ENCODE assay signal across 10 mouse cellular contexts in the genomic region with DNA sequence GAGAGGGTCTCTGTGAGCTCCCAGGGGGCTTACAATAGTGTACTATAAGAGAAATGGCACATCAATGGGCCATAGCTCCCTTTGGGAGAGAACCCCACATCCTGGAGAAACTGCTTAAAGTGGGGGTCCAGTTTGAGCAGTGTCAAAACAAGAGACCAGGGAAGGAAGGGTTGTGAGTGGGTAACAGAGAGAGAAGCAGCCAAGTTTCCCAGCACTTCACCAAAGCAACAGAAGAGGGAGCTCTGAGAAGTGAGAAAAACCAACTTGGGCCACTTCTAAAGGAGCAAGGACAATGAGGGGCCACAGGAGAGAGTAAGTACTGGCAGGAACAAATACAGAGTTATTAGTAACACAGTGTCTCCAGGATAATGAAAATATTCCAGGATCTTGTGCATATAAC. TPM values are rescaled to one million over a fixed set of nuclear protein-coding genes. Genes with fewer than 3 reads are reported as not detected.
A peak's percentile ranks its signal among the peaks of the same experiment; 100 is the strongest.
DNase-seq lines count a peak whose midpoint lies in the region; ATAC-seq and TF ChIP-seq lines count a peak whose summit lies in the region.
"Had no signal": no experiment of that assay in that cellular context is flagged by ENCODE, and none has a peak within 500 bp of the region (broad histone marks: within the 10 kb centered on the region; RNA-seq: fewer than 3 reads in every experiment).

No protein-coding gene starts in this region.

- ATAC-seq in kidney, embryonic 15.5 days (replicated peaks; ENCODE audit: low FRiP score), result no peak
- ATAC-seq in lung, embryonic 14.5 days (ENCODE audit: insufficient read depth), result no peak
- ATAC-seq: forebrain, embryonic 13.5 days had no signal

- peak; percentile 22 for DNase-seq in kidney, adult 18-20 months
- DNase-seq in ES-E14 (ENCODE audit: low read depth, low spot score), result peak; percentile 12
- DNase-seq in adrenal gland, postnatal 36 days, result peak; percentile 13 to 56
- peak; percentile 54 for DNase-seq in lung, embryonic 14.5 days
- DNase-seq in urinary bladder, postnatal 10 days (ENCODE audit: low spot score), result no peak
- no peak for DNase-seq in right cerebral cortex, postnatal 25 days
- DNase-seq in limb, embryonic 10.5 days (ENCODE audit: low spot score), result no peak

- H3K9ac ChIP-seq in kidney, embryonic 15.5 days, result no peak overlapping the region
- H3K9ac ChIP-seq in ES-E14 (ENCODE audit: insufficient read depth, low read depth, low read length, poor library complexity, severe bottlenecking), result no peak overlapping the region
- no peak overlapping the region for H3K9ac ChIP-seq in lung, embryonic 14.5 days
- H3K9ac ChIP-seq: forebrain, embryonic 13.5 days had no signal

- no peaks in the 10 kb centered on the region for H3K4me1 ChIP-seq in kidney, embryonic 15.5 days
- H3K4me1 ChIP-seq in ES-E14 (ENCODE audit: control insufficient read depth in 2 of 2, insufficient read depth in 2 of 2, low read length in 2 of 2, poor library complexity in 1 of 2), result no peaks in the 10 kb centered on the region
- no peaks in the 10 kb centered on the region for H3K4me1 ChIP-seq in lung, embryonic 14.5 days (ENCODE audit: insufficient read depth)
- no peaks in the 10 kb centered on the region for H3K4me1 ChIP-seq in limb, embryonic 10.5 days

- H3K27ac ChIP-seq in kidney, embryonic 15.5 days, result no peak overlapping the region
- no peak overlapping the region for H3K27ac ChIP-seq in ES-E14 (ENCODE audit: insufficient read depth, low read depth, low read length, poor library complexity, severe bottlenecking)
- H3K27ac ChIP-seq in lung, embryonic 14.5 days (ENCODE audit: low read depth), result no peak overlapping the region
- H3K27ac ChIP-seq in limb, embryonic 10.5 days, result no peak overlapping the region
- H3K27ac ChIP-seq: forebrain, embryonic 13.5 days had no signal

- peak; percentile 52 for TF ChIP-seq CTCF in lung, embryonic 14.5 days (IDR thresholded peaks at IDR 0.05; ENCODE audit: low read depth)

- no peaks in the 10 kb centered on the region for H3K9me3 ChIP-seq in kidney, embryonic 15.5 days (replicated peaks)
- H3K9me3 ChIP-seq in ES-E14 (ENCODE audit: control insufficient read depth, insufficient read depth, low read depth, low read length), result no peaks in the 10 kb centered on the region
- no peaks in the 10 kb centered on the region for H3K9me3 ChIP-seq in lung, embryonic 14.5 days (ENCODE audit: low read depth, low read length)
- H3K9me3 ChIP-seq in limb, embryonic 10.5 days (replicated peaks), result no peaks in the 10 kb centered on the region
- H3K9me3 ChIP-seq: forebrain, embryonic 13.5 days had no signal

- in situ Hi-C loops in ES-E14 (cut with MboI; ENCODE audit: low sequenced_read_pairs in 2 of 2, unreplicated experiment in 2 of 2), result no loop called here

- no peak overlapping the region for H3K4me3 ChIP-seq in kidney, embryonic 15.5 days (replicated peaks)
- no peak overlapping the region for H3K4me3 ChIP-seq in ES-E14 (ENCODE audit: insufficient read depth in 1 of 2, low read depth in 1 of 2, low read length in 2 of 2, poor library complexity in 1 of 2, severe bottlenecking in 1 of 2)
- no peak overlapping the region for H3K4me3 ChIP-seq in lung, embryonic 14.5 days (ENCODE audit: low read depth, low read length)
- H3K4me3 ChIP-seq in limb, embryonic 10.5 days, result no peak overlapping the region
- H3K4me3 ChIP-seq: forebrain, embryonic 13.5 days had no signal

- H3K36me3 ChIP-seq in kidney, embryonic 15.5 days, result no peaks in the 10 kb centered on the region
- H3K36me3 ChIP-seq in ES-E14 (ENCODE audit: control insufficient read depth, insufficient read depth, low read length, poor library complexity, severe bottlenecking), result no peaks in the 10 kb centered on the region
- H3K36me3 ChIP-seq in lung, embryonic 14.5 days (ENCODE audit: insufficient read depth), result no peaks in the 10 kb centered on the region
- no peaks in the 10 kb centered on the region for H3K36me3 ChIP-seq in limb, embryonic 10.5 days

- no peak overlapping the region for H3K4me2 ChIP-seq in kidney, embryonic 15.5 days
- no peak overlapping the region for H3K4me2 ChIP-seq in lung, embryonic 14.5 days
- H3K4me2 ChIP-seq: forebrain, embryonic 13.5 days had no signal

- 0 out of 2 replicates have a peak, but pooled peaks cover 4% of the 10 kb centered on the region for H3K27me3 ChIP-seq in kidney, embryonic 15.5 days
- H3K27me3 ChIP-seq in lung, embryonic 14.5 days (ENCODE audit: insufficient read depth, low read length), result no peaks in the 10 kb centered on the region
- H3K27me3 ChIP-seq in limb, embryonic 10.5 days (ENCODE audit: low read depth, poor library complexity, severe bottlenecking), result no peaks in the 10 kb centered on the region
- H3K27me3 ChIP-seq: forebrain, embryonic 13.5 days had no signal

TF ChIP-seq in ES-E14, 5 proteins besides CTCF, POLR2A, EP300 and RAD21:
- TF ChIP-seq HCFC1 (IDR thresholded peaks at IDR 0.05; ENCODE audit: borderline replicate concordance, insufficient read depth, low read length), result no peak

RNA-seq across cellular contexts. Expression of gene Ifnb1, which starts 0.7 kb away (rescaled TPM):
- not detected in 2 replicates for polyA plus RNA-seq in kidney, embryonic 15.5 days (2015; fragmentation: Nextera tagmentation; extraction: Ambion mirVana)
- total RNA-seq in ES-E14 (2012; rRNA removed), result not detected in 2 replicates
- not detected for total RNA-seq in adrenal gland, postnatal 36 days (2021)
- not detected in 2 replicates for polyA plus RNA-seq in lung, embryonic 14.5 days (2014; fragmentation: Nextera tagmentation; extraction: Ambion mirVana)
- not detected in 2 replicates for polyA plus RNA-seq in limb, embryonic 10.5 days (2016; fragmentation: Nextera tagmentation; extraction: Ambion mirVana)
- polyA plus RNA-seq: forebrain, embryonic 13.5 days; large intestine, adult 2 months had no signal

RNA-seq across cellular contexts. Expression of gene Ifna15, which starts 34.8 kb away (rescaled TPM):
- polyA plus RNA-seq in kidney, embryonic 15.5 days (2015; fragmentation: Nextera tagmentation; extraction: Ambion mirVana), result not detected in 2 replicates
- not detected in 2 replicates for total RNA-seq in ES-E14 (2012; rRNA removed)
- total RNA-seq in adrenal gland, postnatal 36 days (2021), result not detected
- polyA plus RNA-seq in lung, embryonic 14.5 days (2014; fragmentation: Nextera tagmentation; extraction: Ambion mirVana), result not detected in 2 replicates
- polyA plus RNA-seq in limb, embryonic 10.5 days (2016; fragmentation: Nextera tagmentation; extraction: Ambion mirVana), result not detected in 2 replicates
- polyA plus RNA-seq: forebrain, embryonic 13.5 days; large intestine, adult 2 months had no signal

RNA-seq across cellular contexts. Expression of gene Ifna14, which starts 48.4 kb away (rescaled TPM):
- polyA plus RNA-seq in kidney, embryonic 15.5 days (2015; fragmentation: Nextera tagmentation; extraction: Ambion mirVana), result not detected in 2 replicates
- total RNA-seq in ES-E14 (2012; rRNA removed), result not detected in 2 replicates
- total RNA-seq in adrenal gland, postnatal 36 days (2021), result not detected
- polyA plus RNA-seq in lung, embryonic 14.5 days (2014; fragmentation: Nextera tagmentation; extraction: Ambion mirVana), result not detected in 2 replicates
- not detected in 2 replicates for polyA plus RNA-seq in limb, embryonic 10.5 days (2016; fragmentation: Nextera tagmentation; extraction: Ambion mirVana)
- polyA plus RNA-seq: forebrain, embryonic 13.5 days; large intestine, adult 2 months had no signal

Comparison
In these comparisons a context has a peak if more than half of its experiments do, and no peak if none do; other contexts are left out.
1. DNase-seq: peak in kidney, adult 18-20 months (single experiment), ES-E14 (single experiment), adrenal gland, postnatal 36 days (2 of 2) and lung, embryonic 14.5 days (single experiment); none in urinary bladder, postnatal 10 days (single experiment), right cerebral cortex, postnatal 25 days (single experiment) and limb, embryonic 10.5 days (single experiment).